Mouse (Mus musculus) MEL (cell line): ENCODE measurements around the gene Fhdc1.

ENCODE experiments used
- CTCF ChIP-seq, 3 experiments: IDR thresholded peaks in 2 of 3; conservative IDR thresholded peaks in 1 of 3; 2 replicates each; pipeline ENCODE4 v1.5.1; 2011 to 2012; ENCODE audit warnings: low read length in 3 of 3, low read depth in 2 of 3, mild to moderate bottlenecking in 2 of 3, improper control_type of control experiment in 1 of 3, inconsistent platforms in 1 of 3, mixed read lengths in 1 of 3, moderate library complexity in 1 of 3; ENCODE audit not compliant: control insufficient read depth in 1 of 3, insufficient read depth in 1 of 3, poor library complexity in 1 of 3, severe bottlenecking in 1 of 3
- MEF2A ChIP-seq: IDR thresholded peaks from 2 replicates; pipeline ENCODE4 v1.6.1; 2014; ENCODE audit warnings: low read depth, mild to moderate bottlenecking, inconsistent platforms, low read length, improper control_type of control experiment; ENCODE audit not compliant: poor library complexity, insufficient replicate concordance, severe bottlenecking; ENCODE audit errors: extremely low read depth
- MXI1 ChIP-seq: IDR thresholded peaks from 2 replicates; pipeline ENCODE4 v1.6.1; 2011; ENCODE audit warnings: mild to moderate bottlenecking, low read depth, low read length, improper control_type of control experiment
- POLR2A ChIP-seq, 2 experiments: IDR thresholded peaks; 2 replicates each; pipeline ENCODE4 v1.6.1; 2011 to 2012; ENCODE audit warnings: low read length in 2 of 2, mild to moderate bottlenecking in 2 of 2, control low read depth in 1 of 2, improper control_type of control experiment in 1 of 2, low read depth in 1 of 2, moderate library complexity in 1 of 2; ENCODE audit not compliant: control insufficient read depth in 1 of 2, insufficient read depth in 1 of 2, poor library complexity in 1 of 2
- SIN3A ChIP-seq: IDR thresholded peaks from 2 replicates; pipeline ENCODE4 v1.6.1; 2012; ENCODE audit warnings: low read length, improper control_type of control experiment, inconsistent platforms
- UBTF ChIP-seq: IDR thresholded peaks from 2 replicates; pipeline ENCODE4 v1.6.1; 2012; ENCODE audit warnings: low read depth, mild to moderate bottlenecking, inconsistent platforms, low read length, improper control_type of control experiment, moderate library complexity, borderline replicate concordance; ENCODE audit not compliant: insufficient read depth
- USF2 ChIP-seq, 2 experiments: IDR thresholded peaks; 2 replicates each; pipeline ENCODE4 v1.6.1; 2011 to 2012; ENCODE audit warnings: improper control_type of control experiment in 2 of 2, low read length in 2 of 2, borderline replicate concordance in 1 of 2, inconsistent platforms in 1 of 2, low read depth in 1 of 2, mild to moderate bottlenecking in 1 of 2; ENCODE audit not compliant: insufficient read depth in 1 of 2

GRCm38 (mm10) chr3:84428994-84429725 lies 51.1 kb downstream of the Fhdc1 start:
- TF ChIP-seq SIN3A (no peak), CTCF (IDR thresholded peaks at IDR 0.05 in 2 of 3, conservative IDR thresholded peaks at IDR 0.05 in 1 of 3; ENCODE audit: control insufficient read depth in 1 of 3, insufficient read depth in 1 of 3, low read depth in 2 of 3, low read length in 3 of 3, poor library complexity in 1 of 3, severe bottlenecking in 1 of 3) (no peak), POLR2A (IDR thresholded peaks at IDR 0.05; ENCODE audit: control insufficient read depth in 1 of 2, insufficient read depth in 1 of 2, low read depth in 1 of 2, low read length in 2 of 2, poor library complexity in 1 of 2) (no peak), MEF2A (no peak), USF2 (IDR thresholded peaks at IDR 0.05; ENCODE audit: borderline replicate concordance in 1 of 2, insufficient read depth in 1 of 2, low read depth in 1 of 2, low read length in 2 of 2) (no peak), UBTF (no peak), MXI1 (no peak)
